In genomic region chr5:75466941-75467340, GRCm38 (mm10) we compare ENCODE assay signal across 13 mouse cellular contexts.
"Had no signal": no experiment of that assay in that cellular context is flagged by ENCODE, and none has a peak within 500 bp of the region (broad histone marks: within the 10 kb centered on the region; RNA-seq: fewer than 3 reads in every experiment).

No protein-coding gene starts in this region.

- ATAC-seq: liver, embryonic 12.5 days; midbrain, embryonic 15.5 days had no signal

- DNase-seq: kidney, adult 8-10 months; kidney, postnatal 4 days; left cerebral cortex, postnatal 4 days; lung, adult 2 months; lung, postnatal 14 days; lung, postnatal 4 days; right cerebral cortex, adult 18-20 months; right cerebral cortex, postnatal 14 days; right cerebral cortex, postnatal 4 days; thymus, adult 18-20 months; thymus, postnatal 36 days had no signal
